Mouse (Mus musculus) lung, embryonic 15.5 days (tissue): ENCODE results near the gene 2210408I21Rik. TPM values are rescaled to one million over a fixed set of nuclear protein-coding genes. Genes with fewer than 3 reads are reported as not detected.

ENCODE experiments used
- ATAC-seq: fragments of 200-750 bp; cut with Nextera tagmentation; 2 replicates; pipeline ENCODE4 v1.8.0; 2017; ENCODE audit warnings: moderate number of reproducible peaks, borderline replicate concordance; ENCODE audit not compliant: low FRiP score, low TSS enrichment; ENCODE audit errors: extremely low read depth
- H3K27ac ChIP-seq: fragments of 300-500 bp; sonication (generic); 2 replicates; pipeline ENCODE4 v1.5.1; 2015; ENCODE audit warnings: moderate library complexity, mild to moderate bottlenecking, inconsistent platforms
- H3K27me3 ChIP-seq: fragments of 300-500 bp; sonication (generic); 2 replicates; pipeline ENCODE4 v1.6.1; 2015; ENCODE audit warnings: inconsistent platforms
- H3K36me3 ChIP-seq: fragments of 300-500 bp; sonication (generic); 2 replicates; pipeline ENCODE4 v1.6.1; 2015; ENCODE audit warnings: inconsistent platforms
- H3K4me1 ChIP-seq: fragments of 300-500 bp; sonication (generic); 2 replicates; pipeline ENCODE4 v1.6.1; 2015; ENCODE audit warnings: inconsistent platforms
- H3K4me2 ChIP-seq: fragments of 300-500 bp; sonication (generic); 2 replicates; pipeline ENCODE4 v1.6.1; 2015; ENCODE audit warnings: inconsistent platforms, mild to moderate bottlenecking, moderate library complexity
- H3K4me3 ChIP-seq: fragments of 300-500 bp; sonication (generic); 2 replicates; pipeline ENCODE4 v1.5.1; 2015; ENCODE audit warnings: mild to moderate bottlenecking, inconsistent platforms
- H3K9ac ChIP-seq: fragments of 300-500 bp; sonication (generic); 2 replicates; pipeline ENCODE4 v1.6.1; 2015; ENCODE audit warnings: inconsistent platforms
- H3K9me3 ChIP-seq: fragments of 300-500 bp; sonication (generic); 2 replicates; pipeline ENCODE4 v1.6.1; 2016; ENCODE audit warnings: inconsistent platforms
- WGBS: fragments of 180-500 bp; shearing (Covaris S2); methylation state at CpG from one replicate; pipeline ENCODE4 v1.1.7; 2015; 5-methylcytosine and 5-hydroxymethylcytosine counted together
- polyA plus RNA-seq: library from polyadenylated mRNA; unstranded; fragments of >200 nt; fragmentation: Nextera tagmentation; extraction: Ambion mirVana; gene quantifications from 2 replicates; pipeline ENCODE4 v1.2.1, GENCODE M21; 2015

The 2210408I21Rik gene
- polyA plus RNA-seq, 1 experiment from 2014 or later, result 10.3 TPM

DNA sequence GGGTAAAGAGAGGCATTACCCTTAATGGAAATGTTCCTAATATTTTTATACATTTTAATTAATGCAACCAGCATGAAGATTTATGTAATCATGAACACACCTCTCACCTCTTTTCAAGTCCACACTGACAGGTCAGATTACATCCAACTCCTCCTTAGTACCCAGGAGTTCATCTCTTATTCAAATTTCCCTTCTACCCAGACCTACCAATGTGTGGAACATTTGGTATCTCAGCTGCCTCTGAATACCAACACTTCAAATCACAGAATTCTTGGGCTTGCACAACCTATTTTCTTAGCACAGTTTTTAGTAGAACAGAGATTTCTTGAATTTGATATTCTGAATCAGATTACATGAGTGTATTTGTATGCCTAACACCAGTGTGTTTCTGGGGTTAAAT is 394.4 kb downstream of the 2210408I21Rik start:
- ATAC-seq, result no peak

DNA sequence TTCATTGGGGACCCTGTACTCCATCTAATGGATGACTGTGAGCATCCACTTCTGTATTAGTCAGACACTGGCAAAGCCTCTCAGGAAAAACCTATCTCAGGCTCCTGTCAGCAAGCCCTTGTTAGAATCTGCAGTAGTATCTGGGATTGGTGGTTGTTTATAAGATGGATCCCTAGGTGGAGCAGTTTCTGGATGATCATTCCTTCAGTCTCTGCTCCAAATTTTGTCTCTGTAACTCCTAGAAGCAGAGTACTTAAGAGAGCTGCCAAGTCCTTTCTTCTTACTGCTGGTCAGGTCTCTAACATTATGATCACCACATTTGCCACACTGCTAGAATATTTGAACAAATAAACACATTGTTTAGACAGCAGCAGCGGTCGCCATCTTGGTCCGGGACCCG is 402.1 kb downstream of the 2210408I21Rik start:
- H3K9me3 ChIP-seq, result no peaks in the 10 kb centered on the region
- H3K4me3 ChIP-seq, result no peak overlapping the region
- H3K27ac ChIP-seq, result no peak overlapping the region
- no peaks in the 10 kb centered on the region for H3K36me3 ChIP-seq
- H3K4me2 ChIP-seq, result no peak overlapping the region
- no peaks in the 10 kb centered on the region for H3K4me1 ChIP-seq
- no peak overlapping the region for H3K9ac ChIP-seq
- H3K27me3 ChIP-seq, result no peaks in the 10 kb centered on the region
- WGBS, result 80% methylated on average over 4 of the region's 4 CpGs
- ATAC-seq, result no peak

More for the DNA sequence above, 394.4 kb downstream of the 2210408I21Rik start:
- H3K27me3 ChIP-seq, result no peaks in the 10 kb centered on the region
- no peaks in the 10 kb centered on the region for H3K36me3 ChIP-seq
- no peak overlapping the region for H3K9ac ChIP-seq
- no peak overlapping the region for H3K27ac ChIP-seq
- no peak overlapping the region for H3K4me2 ChIP-seq
- H3K9me3 ChIP-seq, result no peaks in the 10 kb centered on the region
- H3K4me3 ChIP-seq, result no peak overlapping the region
- no peaks in the 10 kb centered on the region for H3K4me1 ChIP-seq

DNA sequence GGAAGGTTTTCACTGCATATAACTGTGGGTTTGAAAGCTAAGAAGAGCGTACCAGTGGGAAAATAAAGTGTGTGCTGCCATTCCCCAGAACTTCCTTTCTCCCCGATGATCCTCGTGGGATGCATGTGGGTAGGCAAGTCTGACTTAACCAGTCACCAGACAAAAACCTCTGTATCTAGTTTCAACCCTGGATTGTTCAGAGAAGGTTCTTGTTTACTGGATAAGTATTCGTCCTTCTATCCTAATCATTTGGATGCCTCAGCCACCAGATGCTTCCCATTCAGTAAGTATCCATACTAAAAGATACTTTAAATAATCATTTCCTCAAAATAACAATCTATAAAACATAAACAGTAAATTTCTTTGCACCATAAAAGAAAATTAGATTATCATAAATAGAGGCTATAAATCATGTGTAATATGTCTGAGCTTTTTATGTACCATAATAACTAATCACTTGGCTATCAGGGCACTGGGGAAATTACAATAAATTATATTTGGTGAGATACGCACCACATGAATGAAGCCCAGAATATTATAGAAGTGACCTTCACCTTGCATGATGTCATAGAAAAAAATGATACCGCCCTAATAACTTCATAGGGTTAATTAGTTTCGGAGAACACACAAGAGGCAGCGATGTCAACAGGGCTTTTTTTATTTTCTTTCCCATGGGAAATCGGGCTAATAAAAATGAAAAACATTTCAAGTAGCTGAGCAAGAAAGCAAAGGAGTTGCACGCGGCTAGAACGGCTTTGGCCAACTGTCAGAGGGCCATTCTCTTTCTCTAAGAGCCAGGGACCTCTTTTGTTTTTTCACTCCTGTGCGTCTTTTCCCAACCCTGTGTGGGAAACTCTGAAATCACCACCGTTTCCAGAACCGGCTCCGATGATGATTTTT is 412.4 kb downstream of the 2210408I21Rik start:
- Histone ChIP-seq H3K27me3 (no peaks in the 10 kb centered on the region), H3K36me3 (no peaks in the 10 kb centered on the region), H3K9ac (no peak overlapping the region), H3K4me2 (no peak overlapping the region), H3K4me1 (no peaks in the 10 kb centered on the region), H3K9me3 (no peaks in the 10 kb centered on the region), H3K4me3 (no peak overlapping the region), H3K27ac (no peak overlapping the region)
- 51% methylated on average over 16 of the region's 16 CpGs for WGBS
- no peak for ATAC-seq

DNA sequence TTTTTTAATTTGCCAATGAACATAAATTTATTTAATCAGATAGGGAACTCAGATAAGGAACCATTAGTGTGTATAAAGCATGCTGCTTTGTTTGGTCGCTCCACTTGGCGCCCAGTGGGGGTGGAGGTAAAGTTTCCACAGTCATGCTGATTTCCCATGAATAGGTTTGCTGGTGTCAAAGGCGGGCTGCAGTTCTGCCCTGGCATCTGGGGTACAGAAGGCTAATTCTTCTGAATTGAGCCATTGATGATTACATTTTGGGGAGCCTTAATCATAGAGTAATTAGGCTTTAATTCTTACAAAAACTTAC is 413.0 kb downstream of the 2210408I21Rik start:
- WGBS, result 25% methylated on average over 3 of the region's 3 CpGs

DNA sequence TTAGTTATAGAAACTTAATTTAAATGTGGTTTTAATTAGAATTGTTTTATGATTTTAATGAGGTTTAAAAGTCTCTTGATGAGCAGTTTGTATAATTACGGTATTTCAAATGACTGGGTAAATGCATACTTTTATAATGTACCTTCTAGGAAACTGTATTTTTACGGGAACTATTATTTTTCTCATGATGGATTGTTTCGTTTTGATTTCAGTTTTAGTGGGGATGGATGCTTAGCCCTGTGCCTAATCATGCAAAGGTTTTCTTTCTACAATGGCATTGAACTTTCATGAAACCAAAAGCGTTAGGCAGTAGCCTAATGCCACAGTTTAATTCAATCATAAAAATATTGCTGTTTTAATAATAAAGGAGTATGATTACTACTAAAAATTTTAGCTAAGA is 413.4 kb downstream of the 2210408I21Rik start:
- H3K9ac ChIP-seq, result no peak overlapping the region
- no peaks in the 10 kb centered on the region for H3K27me3 ChIP-seq
- no peak for ATAC-seq
- H3K9me3 ChIP-seq, result no peaks in the 10 kb centered on the region
- H3K4me3 ChIP-seq, result no peak overlapping the region
- H3K4me2 ChIP-seq, result no peak overlapping the region
- no peaks in the 10 kb centered on the region for H3K36me3 ChIP-seq
- WGBS, result 83% methylated on average over 4 of the region's 4 CpGs
- no peak overlapping the region for H3K27ac ChIP-seq
- H3K4me1 ChIP-seq, result no peaks in the 10 kb centered on the region

More for the DNA sequence above, 413.0 kb downstream of the 2210408I21Rik start:
- Histone ChIP-seq H3K4me1 (no peaks in the 10 kb centered on the region), H3K9me3 (no peaks in the 10 kb centered on the region), H3K27me3 (no peaks in the 10 kb centered on the region), H3K36me3 (no peaks in the 10 kb centered on the region), H3K9ac (no peak overlapping the region), H3K4me2 (no peak overlapping the region), H3K27ac (no peak overlapping the region), H3K4me3 (no peak overlapping the region)
- ATAC-seq, result no peak

DNA sequence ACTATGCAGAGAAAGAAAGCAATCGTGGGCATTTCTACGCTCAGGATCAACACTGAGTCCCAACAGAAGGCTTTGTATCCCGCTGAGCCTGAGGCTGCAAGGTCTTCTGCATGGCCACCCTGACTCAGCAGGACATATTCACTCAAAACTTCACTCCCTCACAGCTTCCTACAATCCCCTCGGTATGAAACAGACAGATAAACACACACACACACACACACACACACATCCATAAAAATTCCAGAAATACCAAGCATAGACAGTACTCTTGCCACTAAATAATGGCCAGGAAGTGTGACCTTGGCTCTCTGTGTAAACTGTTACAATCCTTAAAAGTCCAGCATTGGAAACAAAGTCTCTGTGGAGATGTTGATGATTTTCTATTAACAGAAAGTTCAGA is 458.7 kb downstream of the 2210408I21Rik start:
- H3K4me3 ChIP-seq, result no peak overlapping the region
- no peak overlapping the region for H3K27ac ChIP-seq
- H3K4me1 ChIP-seq, result no peaks in the 10 kb centered on the region
- H3K9ac ChIP-seq, result no peak overlapping the region
- H3K36me3 ChIP-seq, result no peaks in the 10 kb centered on the region
- WGBS, result 48% methylated on average over 4 of the region's 4 CpGs
- no peak overlapping the region for H3K4me2 ChIP-seq
- H3K27me3 ChIP-seq, result no peaks in the 10 kb centered on the region
- ATAC-seq, result no peak; the same call in 1 of the 2 replicates
- H3K9me3 ChIP-seq, result no peaks in the 10 kb centered on the region

DNA sequence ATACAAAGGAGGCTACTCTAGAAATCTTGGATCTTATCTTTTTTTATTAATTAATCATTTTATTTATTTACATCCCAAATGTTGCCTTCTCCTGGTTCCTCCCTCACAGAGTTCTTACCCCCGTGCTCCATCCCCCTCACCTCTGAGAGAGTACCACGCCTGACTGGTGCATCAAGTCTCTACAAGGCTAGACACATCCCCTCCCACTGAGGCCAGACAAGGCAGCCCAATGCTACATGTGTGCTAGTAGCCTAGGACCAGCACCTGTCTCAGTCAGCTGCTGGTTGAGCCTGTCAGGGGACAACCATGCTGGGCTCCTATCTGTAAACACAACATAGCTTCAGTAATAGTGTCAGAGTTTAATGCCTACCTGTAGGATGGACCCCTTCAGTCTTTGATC is 480.0 kb downstream of the 2210408I21Rik start:
- no peak overlapping the region for H3K27ac ChIP-seq
- H3K4me1 ChIP-seq, result no peaks in the 10 kb centered on the region
- no peak for ATAC-seq
- no peak overlapping the region for H3K4me3 ChIP-seq
- no peaks in the 10 kb centered on the region for H3K36me3 ChIP-seq
- H3K4me2 ChIP-seq, result no peak overlapping the region
- H3K9me3 ChIP-seq, result no peaks in the 10 kb centered on the region
- H3K27me3 ChIP-seq, result no peaks in the 10 kb centered on the region
- no peak overlapping the region for H3K9ac ChIP-seq
- 73% methylated on average over 2 of the region's 2 CpGs for WGBS

Other genes starting within 250 kb of the 2210408I21Rik start
- 37.6 and 39.4 TPM in 2 replicates for gene Slf1, start 67 bp upstream of the 2210408I21Rik start, polyA plus RNA-seq